Mouse (Mus musculus): ENCODE measurements around the gene Sh3gl1. TPM values are rescaled to one million over a fixed set of nuclear protein-coding genes. Genes with fewer than 3 reads are reported as not detected.
"Not testable (repeated sequence)": the region's sequence is repeated elsewhere in the genome, so short reads cannot be mapped to it uniquely, and the experiment has no call there.

Gene Sh3gl1
- total and polyA plus RNA-seq, 3 experiments: 41.0 to 78.4 TPM; not detected in 1

- TF ChIP-seq HCFC1 (IDR thresholded peaks at IDR 0.05; ENCODE audit: low read depth, low read length) (peak; percentile 78), SIN3A (IDR thresholded peaks at IDR 0.05; ENCODE audit: low read length) (peak; percentile 77), GABPA (IDR thresholded peaks at IDR 0.05; ENCODE audit: low read depth, low read length) (no peak), BHLHE40 (IDR thresholded peaks at IDR 0.05; ENCODE audit: borderline replicate concordance, low read depth, low read length) (peak; percentile 61; the same call in 1 of the 2 replicates), POLR2AphosphoS5 (IDR thresholded peaks at IDR 0.05; ENCODE audit: borderline replicate concordance, low read depth, low read length) (no peak), MAX (IDR thresholded peaks at IDR 0.05; ENCODE audit: low read length) (peak; percentile 54), USF2 (IDR thresholded peaks at IDR 0.05; ENCODE audit: borderline replicate concordance in 1 of 2, insufficient read depth in 1 of 2, low read depth in 1 of 2, low read length in 2 of 2) (no peak), CHD1 (IDR thresholded peaks at IDR 0.05; ENCODE audit: low read depth, low read length) (no peak), MYB (IDR thresholded peaks at IDR 0.05; ENCODE audit: low read depth, low read length) (no peak), RAD21 (IDR thresholded peaks at IDR 0.05; ENCODE audit: low read depth, low read length) (no peak), ELF1 (IDR thresholded peaks at IDR 0.05; ENCODE audit: low read depth, low read length) (peak; percentile 78)
Observed at GRCm38 (mm10) chr17:56078880-56079795, 42.7 kb upstream of the Sh3gl1 start, which contains the start of gene Hdgfl2 (continued).

- not testable (repeated sequence) for H3K27me3 ChIP-seq (ENCODE audit: control insufficient read depth in 1 of 2, insufficient read depth in 2 of 2, low read length in 2 of 2); H3K9me3 ChIP-seq (replicated peaks; ENCODE audit: insufficient read depth, low read length); H3K36me3 ChIP-seq (ENCODE audit: control insufficient read depth in 1 of 2, insufficient read depth in 2 of 2, low read length in 2 of 2); DNase-seq (ENCODE audit: low read depth, low spot score)
- H3K79me2 ChIP-seq (ENCODE audit: control insufficient read depth, insufficient read depth, low read length, poor library complexity): peaks cover 19% of the 10 kb centered on the region
- H3K4me3 ChIP-seq (ENCODE audit: control insufficient read depth in 1 of 2, insufficient read depth in 1 of 2, low read depth in 2 of 2, low read length in 2 of 2): peak overlapping the region; percentile 34 to 46
- peak overlapping the region; percentile 10; the same call in 1 of the 2 replicates for H3K27ac ChIP-seq (ENCODE audit: control insufficient read depth, low read depth, low read length)
- H3K9ac ChIP-seq (ENCODE audit: control insufficient read depth, low read depth, low read length, poor library complexity, severe bottlenecking): peak overlapping the region; percentile 33; the same call in 1 of the 2 replicates
- peaks cover 0 to 24% of the 10 kb centered on the region in 2 experiments; a peak in 3 of 4 replicates for H3K4me1 ChIP-seq (ENCODE audit: control insufficient read depth in 1 of 2, insufficient read depth in 2 of 2, low read length in 2 of 2)
Observed at GRCm38 (mm10) chr17:56078361-56078760, 41.9 kb upstream of the Sh3gl1 start.

GRCm38 (mm10) chr17:56077523-56077922, 41.1 kb upstream of the Sh3gl1 start:
- H3K27me3 ChIP-seq (ENCODE audit: control insufficient read depth in 1 of 2, insufficient read depth in 2 of 2, low read length in 2 of 2): no peaks in the 10 kb centered on the region
- H3K27ac ChIP-seq (ENCODE audit: control insufficient read depth, low read depth, low read length): no peak overlapping the region
- H3K79me2 ChIP-seq (ENCODE audit: control insufficient read depth, insufficient read depth, low read length, poor library complexity): peaks cover 19% of the 10 kb centered on the region
- H3K9me3 ChIP-seq (replicated peaks; ENCODE audit: insufficient read depth, low read length): no peaks in the 10 kb centered on the region
- DNase-seq (ENCODE audit: low read depth, low spot score): no peak
- H3K9ac ChIP-seq (ENCODE audit: control insufficient read depth, low read depth, low read length, poor library complexity, severe bottlenecking): no peak overlapping the region
- peaks cover 0 to 10% of the 10 kb centered on the region in 2 experiments; a peak in 2 of 4 replicates for H3K36me3 ChIP-seq (ENCODE audit: control insufficient read depth in 1 of 2, insufficient read depth in 2 of 2, low read length in 2 of 2)
- H3K4me1 ChIP-seq (ENCODE audit: control insufficient read depth in 1 of 2, insufficient read depth in 2 of 2, low read length in 2 of 2): peaks cover 0 to 24% of the 10 kb centered on the region in 2 experiments; a peak in 3 of 4 replicates
- no peak overlapping the region for H3K4me3 ChIP-seq (ENCODE audit: control insufficient read depth in 1 of 2, insufficient read depth in 1 of 2, low read depth in 2 of 2, low read length in 2 of 2)
- no peak for TF ChIP-seq TAL1 (IDR thresholded peaks at IDR 0.05; ENCODE audit: low read length)
- peak; percentile 17; the same call in 1 of the 2 replicates for TF ChIP-seq BHLHE40 (IDR thresholded peaks at IDR 0.05; ENCODE audit: borderline replicate concordance, low read depth, low read length)
- TF ChIP-seq ELF1 (IDR thresholded peaks at IDR 0.05; ENCODE audit: low read depth, low read length): no peak
- no peak for TF ChIP-seq MAX (IDR thresholded peaks at IDR 0.05; ENCODE audit: low read length)
- TF ChIP-seq CTCF (IDR thresholded peaks at IDR 0.05 in 2 of 3, conservative IDR thresholded peaks at IDR 0.05 in 1 of 3; ENCODE audit: control insufficient read depth in 1 of 3, insufficient read depth in 1 of 3, low read depth in 2 of 3, low read length in 3 of 3, poor library complexity in 1 of 3, severe bottlenecking in 1 of 3): peak in 1 of 3 experiments; percentile 27; a peak in 1 of 6 replicates
- TF ChIP-seq RCOR1 (IDR thresholded peaks at IDR 0.05; ENCODE audit: low read depth, low read length): no peak
- TF ChIP-seq TBP (IDR thresholded peaks at IDR 0.05; ENCODE audit: low read depth, low read length): no peak
- TF ChIP-seq ZNF384 (IDR thresholded peaks at IDR 0.05; ENCODE audit: low read depth, low read length): peak; percentile 57
- peak; percentile 69; the same call in 1 of the 2 replicates for TF ChIP-seq USF1 (IDR thresholded peaks at IDR 0.05; ENCODE audit: low read depth, low read length)
- no peak for TF ChIP-seq POLR2AphosphoS2 (IDR thresholded peaks at IDR 0.05; ENCODE audit: low read length)
- no peak for TF ChIP-seq MXI1 (IDR thresholded peaks at IDR 0.05; ENCODE audit: low read depth, low read length)
- no peak for TF ChIP-seq ZC3H11A (IDR thresholded peaks at IDR 0.05; ENCODE audit: low read depth, low read length)
- no peak for TF ChIP-seq GABPA (IDR thresholded peaks at IDR 0.05; ENCODE audit: low read depth, low read length)
- TF ChIP-seq TCF12 (IDR thresholded peaks at IDR 0.05; ENCODE audit: low read depth, low read length): no peak
- no peak for TF ChIP-seq ZMIZ1 (IDR thresholded peaks at IDR 0.05; ENCODE audit: low read depth, low read length)
- no peak for TF ChIP-seq CHD2 (IDR thresholded peaks at IDR 0.05; ENCODE audit: low read length)
- TF ChIP-seq ZKSCAN1 (IDR thresholded peaks at IDR 0.05; ENCODE audit: low read depth, low read length): no peak
- no peak for TF ChIP-seq ETS1 (IDR thresholded peaks at IDR 0.05; ENCODE audit: low read depth, low read length)
- no peak; the same call in 1 of the 2 replicates for TF ChIP-seq SIN3A (IDR thresholded peaks at IDR 0.05; ENCODE audit: low read length)
- TF ChIP-seq USF2 (IDR thresholded peaks at IDR 0.05; ENCODE audit: borderline replicate concordance in 1 of 2, insufficient read depth in 1 of 2, low read depth in 1 of 2, low read length in 2 of 2): no peak
- TF ChIP-seq MAZ (IDR thresholded peaks at IDR 0.05; ENCODE audit: low read depth, low read length): no peak
